Comparison of ENCODE assay signal across 17 mouse cellular contexts in genomic region chr9:96659801-96660200, GRCm38 (mm10).
"Had no signal": no experiment of that assay in that cellular context is flagged by ENCODE, and none has a peak within 500 bp of the region (broad histone marks: within the 10 kb centered on the region; RNA-seq: fewer than 3 reads in every experiment).

No protein-coding gene starts in this region.

- H3K4me1 ChIP-seq: limb, embryonic 12.5 days; limb, embryonic 15.5 days; midbrain, embryonic 12.5 days; midbrain, embryonic 15.5 days; neural tube, embryonic 12.5 days had no signal

- H3K9me3 ChIP-seq: intestine, embryonic 15.5 days; limb, embryonic 12.5 days; limb, embryonic 15.5 days; midbrain, embryonic 12.5 days; midbrain, embryonic 15.5 days; neural tube, embryonic 12.5 days had no signal

- H3K27me3 ChIP-seq: intestine, embryonic 15.5 days; limb, embryonic 12.5 days; limb, embryonic 15.5 days; midbrain, embryonic 12.5 days; midbrain, embryonic 15.5 days; neural tube, embryonic 12.5 days had no signal

- H3K4me3 ChIP-seq: intestine, embryonic 15.5 days; limb, embryonic 12.5 days; limb, embryonic 15.5 days; midbrain, embryonic 12.5 days; midbrain, embryonic 15.5 days; neural tube, embryonic 12.5 days had no signal

- DNase-seq: liver, postnatal 0 days; lung, embryonic 14.5 days; right cerebral cortex, postnatal 14 days; right cerebral cortex, postnatal 4 days; thymus, adult 2 months; thymus, postnatal 14 days; thymus, postnatal 4 days had no signal

- H3K4me2 ChIP-seq: intestine, embryonic 15.5 days; limb, embryonic 12.5 days; limb, embryonic 15.5 days; liver, embryonic 11.5 days; lung, embryonic 14.5 days; midbrain, embryonic 12.5 days; midbrain, embryonic 15.5 days; neural tube, embryonic 12.5 days had no signal

- H3K27ac ChIP-seq: intestine, embryonic 15.5 days; limb, embryonic 12.5 days; limb, embryonic 15.5 days; liver, embryonic 14.5 days; macrophage; midbrain, embryonic 12.5 days; midbrain, embryonic 15.5 days; neural tube, embryonic 12.5 days; stomach, postnatal 0 days had no signal

- ATAC-seq: intestine, embryonic 15.5 days; liver, postnatal 0 days had no signal

- H3K9ac ChIP-seq: intestine, embryonic 15.5 days; limb, embryonic 12.5 days; limb, embryonic 15.5 days; liver, embryonic 14.5 days; liver, postnatal 0 days; lung, embryonic 14.5 days; midbrain, embryonic 12.5 days; midbrain, embryonic 15.5 days; neural tube, embryonic 12.5 days had no signal

- H3K36me3 ChIP-seq: intestine, embryonic 15.5 days; limb, embryonic 12.5 days; limb, embryonic 15.5 days; midbrain, embryonic 12.5 days; midbrain, embryonic 15.5 days; neural tube, embryonic 12.5 days had no signal
